Comparison of ENCODE assay signal across 14 mouse cellular contexts in the genomic region with DNA sequence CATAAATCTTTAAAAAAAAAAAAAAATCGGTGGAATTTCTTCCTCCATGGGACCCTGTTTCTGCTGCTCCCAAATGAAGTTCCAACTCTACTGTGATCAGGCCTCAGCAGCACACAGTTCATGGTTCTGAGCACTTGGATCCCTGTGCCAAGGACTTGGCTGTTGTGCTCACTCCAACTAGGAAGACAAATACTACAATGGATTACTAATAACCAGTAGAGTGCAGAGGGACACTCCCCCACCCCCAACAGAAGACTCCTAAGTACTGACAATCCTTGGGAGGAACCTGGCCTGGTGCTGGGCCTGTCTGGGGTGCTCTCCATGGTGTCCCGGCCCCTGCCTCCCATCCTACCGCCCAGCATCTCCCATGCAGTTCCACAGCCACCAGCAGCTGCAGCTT. TPM values are rescaled to one million over a fixed set of nuclear protein-coding genes. Genes with fewer than 3 reads are reported as not detected.
DNase-seq lines count a peak whose midpoint lies in the region; ATAC-seq and TF ChIP-seq lines count a peak whose summit lies in the region.
"Had no signal": no experiment of that assay in that cellular context is flagged by ENCODE, and none has a peak within 500 bp of the region (broad histone marks: within the 10 kb centered on the region; RNA-seq: fewer than 3 reads in every experiment).

No protein-coding gene starts in this region.

- no peak for ATAC-seq in forebrain, embryonic 12.5 days (ENCODE audit: low FRiP score)
- no peak for ATAC-seq in hindbrain, embryonic 14.5 days (ENCODE audit: low FRiP score)
- ATAC-seq in midbrain, embryonic 16.5 days: no peak

- H3K4me2 ChIP-seq in forebrain, embryonic 12.5 days: no peak overlapping the region
- no peak overlapping the region for H3K4me2 ChIP-seq in hindbrain, embryonic 14.5 days (replicated peaks)
- H3K4me2 ChIP-seq in midbrain, embryonic 16.5 days (ENCODE audit: low read length): no peak overlapping the region

- 80% methylated on average over 3 of the region's 3 CpGs for WGBS in forebrain, embryonic 12.5 days
- 85% methylated on average over 3 of the region's 3 CpGs for WGBS in forebrain, embryonic 10.5 days
- WGBS in hindbrain, embryonic 14.5 days: 77% methylated on average over 3 of the region's 3 CpGs
- 88% methylated on average over 3 of the region's 3 CpGs for WGBS in midbrain, embryonic 16.5 days

- H3K9ac ChIP-seq in forebrain, embryonic 12.5 days: no peak overlapping the region
- peak overlapping the region; percentile 20; the same call in 1 of the 2 replicates for H3K9ac ChIP-seq in hindbrain, embryonic 14.5 days
- H3K9ac ChIP-seq in midbrain, embryonic 16.5 days (ENCODE audit: low read depth, low read length): no peak overlapping the region

- TF ChIP-seq CTCF in layer of hippocampus, adult 2 months (conservative IDR thresholded peaks at IDR 0.05): no peak

- DNase-seq in forebrain, embryonic 10.5 days (ENCODE audit: extremely low spot score, low spot score): no peak
- DNase-seq in layer of hippocampus, adult 2 months (ENCODE audit: low spot score in 2 of 2): no peak
- no peak for DNase-seq in layer of hippocampus, adult 18-20 months (ENCODE audit: low spot score in 2 of 2)
- DNase-seq in hindbrain, embryonic 14.5 days (ENCODE audit: low spot score): no peak
- DNase-seq in heart, postnatal 25 days (ENCODE audit: low spot score): no peak
- DNase-seq in heart, adult 18-20 months: no peak
- DNase-seq: cerebellum, adult 9-10 months; layer of hippocampus, adult 9-11 months had no signal

- intact Hi-C loops in heart, postnatal 25 days (cut with DNase I): no loop called here

- no peaks in the 10 kb centered on the region for H3K27me3 ChIP-seq in forebrain, embryonic 12.5 days
- no peaks in the 10 kb centered on the region for H3K27me3 ChIP-seq in forebrain, embryonic 10.5 days (ENCODE audit: poor library complexity, severe bottlenecking)
- no peaks in the 10 kb centered on the region for H3K27me3 ChIP-seq in hindbrain, embryonic 14.5 days (ENCODE audit: control insufficient read depth, insufficient read depth, low read length)
- no peaks in the 10 kb centered on the region for H3K27me3 ChIP-seq in midbrain, embryonic 16.5 days (ENCODE audit: control insufficient read depth, insufficient read depth, low read depth, low read length)

- H3K4me3 ChIP-seq in forebrain, embryonic 12.5 days (replicated peaks): no peak overlapping the region
- H3K4me3 ChIP-seq in forebrain, embryonic 10.5 days: no peak overlapping the region
- no peak overlapping the region for H3K4me3 ChIP-seq in layer of hippocampus, adult 2 months
- no peak overlapping the region for H3K4me3 ChIP-seq in hindbrain, embryonic 14.5 days (replicated peaks; ENCODE audit: low read length)
- H3K4me3 ChIP-seq in midbrain, embryonic 16.5 days (ENCODE audit: low read depth, low read length): no peak overlapping the region

- peak overlapping the region; percentile 50 for H3K27ac ChIP-seq in forebrain, embryonic 12.5 days
- H3K27ac ChIP-seq in forebrain, embryonic 10.5 days: no peak overlapping the region
- peak overlapping the region; percentile 8; the same call in 1 of the 2 replicates for H3K27ac ChIP-seq in layer of hippocampus, adult 2 months
- H3K27ac ChIP-seq in hindbrain, embryonic 14.5 days: peak overlapping the region; percentile 77
- peak overlapping the region; percentile 69 for H3K27ac ChIP-seq in midbrain, embryonic 16.5 days (ENCODE audit: low read length)
- H3K27ac ChIP-seq: kidney, postnatal 0 days had no signal

- 0 out of 2 replicates have a peak, but pooled peaks cover 14% of the 10 kb centered on the region for H3K36me3 ChIP-seq in forebrain, embryonic 12.5 days (replicated peaks)
- peaks cover 64% of the 10 kb centered on the region for H3K36me3 ChIP-seq in forebrain, embryonic 10.5 days (replicated peaks)
- no peaks in the 10 kb centered on the region for H3K36me3 ChIP-seq in hindbrain, embryonic 14.5 days (replicated peaks; ENCODE audit: control insufficient read depth, insufficient read depth)
- no peaks in the 10 kb centered on the region for H3K36me3 ChIP-seq in midbrain, embryonic 16.5 days (ENCODE audit: control insufficient read depth, insufficient read depth, low read length)

- peaks cover 30% of the 10 kb centered on the region for H3K4me1 ChIP-seq in forebrain, embryonic 12.5 days
- peaks cover 16% of the 10 kb centered on the region for H3K4me1 ChIP-seq in forebrain, embryonic 10.5 days
- peaks cover 34% of the 10 kb centered on the region for H3K4me1 ChIP-seq in hindbrain, embryonic 14.5 days (replicated peaks; ENCODE audit: control insufficient read depth, insufficient read depth, low read length)
- H3K4me1 ChIP-seq in midbrain, embryonic 16.5 days (ENCODE audit: control insufficient read depth, insufficient read depth, low read length): peaks cover 29% of the 10 kb centered on the region

- H3K9me3 ChIP-seq in forebrain, embryonic 12.5 days: no peaks in the 10 kb centered on the region
- no peaks in the 10 kb centered on the region for H3K9me3 ChIP-seq in forebrain, embryonic 10.5 days
- H3K9me3 ChIP-seq in hindbrain, embryonic 14.5 days (ENCODE audit: control insufficient read depth, low read length): no peaks in the 10 kb centered on the region
- H3K9me3 ChIP-seq in midbrain, embryonic 16.5 days (replicated peaks; ENCODE audit: control insufficient read depth, low read length, poor library complexity, severe bottlenecking): no peaks in the 10 kb centered on the region

RNA-seq across cellular contexts. Expression of a gene that starts 36.9 kb away (rescaled TPM):
- 41.5 and 41.7 TPM in 2 replicates for polyA plus RNA-seq in forebrain, embryonic 12.5 days (2016; fragmentation: Nextera tagmentation; extraction: Ambion mirVana)
- 32.7 and 33.8 TPM in 2 replicates for polyA plus RNA-seq in forebrain, embryonic 10.5 days (2016; fragmentation: Nextera tagmentation; extraction: Ambion mirVana)
- total RNA-seq in layer of hippocampus, adult 2 months (2021): 10 to 100 TPM; 33.0 to 36.4 TPM
- 10 to 100 TPM; 34.4 to 34.7 TPM for total RNA-seq in layer of hippocampus, adult 18-20 months (2021)
- 21.0 TPM in 2 replicates for polyA plus RNA-seq in hindbrain, embryonic 14.5 days (2014; fragmentation: Nextera tagmentation; extraction: Ambion mirVana)
- polyA plus RNA-seq in midbrain, embryonic 16.5 days (2015; fragmentation: Nextera tagmentation; extraction: Ambion mirVana): 18.4 TPM in 2 replicates
- total RNA-seq in heart, postnatal 25 days (2021): 10 to 100 TPM; 40.3 to 43.6 TPM
- total RNA-seq in heart, adult 18-20 months (2021): 10 to 100 TPM; 38.2 to 41.2 TPM

RNA-seq across cellular contexts. Expression of a gene that starts 46.1 kb away (rescaled TPM):
- 0.46 and 0.52 TPM in 2 replicates for polyA plus RNA-seq in forebrain, embryonic 12.5 days (2016; fragmentation: Nextera tagmentation; extraction: Ambion mirVana)
- polyA plus RNA-seq in forebrain, embryonic 10.5 days (2016; fragmentation: Nextera tagmentation; extraction: Ambion mirVana): 0.04 and 0.09 TPM in 2 replicates
- 10 to 100 TPM; 35.1 to 38.4 TPM for total RNA-seq in layer of hippocampus, adult 2 months (2021)
- 10 to 100 TPM; 30.8 to 35.9 TPM for total RNA-seq in layer of hippocampus, adult 18-20 months (2021)
- 3.4 and 4.3 TPM in 2 replicates for polyA plus RNA-seq in hindbrain, embryonic 14.5 days (2014; fragmentation: Nextera tagmentation; extraction: Ambion mirVana)
- 4.1 and 4.6 TPM in 2 replicates for polyA plus RNA-seq in midbrain, embryonic 16.5 days (2015; fragmentation: Nextera tagmentation; extraction: Ambion mirVana)
- total RNA-seq in heart, postnatal 25 days (2021): under 1 TPM; 0.56 to 0.88 TPM
- total RNA-seq in heart, adult 18-20 months (2021): under 1 TPM; 0.40 to 0.44 TPM
- total RNA-seq: MEL had no signal
- polyA plus RNA-seq: liver, embryonic 16.5 days; small intestine, adult 2 months had no signal

Comparison
In these comparisons a context has a peak if more than half of its experiments do, and no peak if none do; other contexts are left out.
1. RNA of a gene that starts 46.1 kb away (total RNA-seq): 35.1 to 38.4 TPM in layer of hippocampus, adult 2 months and 30.8 to 35.9 TPM in layer of hippocampus, adult 18-20 months; 0.56 to 0.88 TPM in heart, postnatal 25 days and 0.40 to 0.44 TPM in heart, adult 18-20 months; every median in the first group is over 10 times any median in the second.